Mouse (Mus musculus) small intestine, adult 2 months (tissue): ENCODE results near the gene Glrx5. TPM values are rescaled to one million over a fixed set of nuclear protein-coding genes. Genes with fewer than 3 reads are reported as not detected.
A peak's percentile ranks its signal among the peaks of the same experiment; 100 is the strongest.

Source experiments
- H3K27ac ChIP-seq: fragments of 200-500 bp; 2 replicates; pipeline ENCODE4 v1.5.1; 2012; ENCODE audit warnings: low read depth, low read length, control low read depth, inconsistent platforms; ENCODE audit not compliant: insufficient read depth
- H3K27me3 ChIP-seq: fragments of 200-500 bp; 2 replicates; pipeline ENCODE4 v1.6.1; 2012; ENCODE audit warnings: mild to moderate bottlenecking, moderate library complexity, low read length, inconsistent platforms; ENCODE audit not compliant: control insufficient read depth, insufficient read depth
- H3K36me3 ChIP-seq: fragments of 200-500 bp; 2 replicates; pipeline ENCODE4 v1.6.1; 2012; ENCODE audit warnings: mild to moderate bottlenecking, low read length, control low read depth, inconsistent platforms; ENCODE audit not compliant: control insufficient read depth, insufficient read depth
- H3K4me1 ChIP-seq: fragments of 200-500 bp; 2 replicates; pipeline ENCODE4 v1.6.1; 2012; ENCODE audit warnings: low read length, inconsistent platforms, mixed read lengths; ENCODE audit not compliant: control insufficient read depth, insufficient read depth, insufficient read length
- H3K4me3 ChIP-seq: fragments of 200-500 bp; 2 replicates; pipeline ENCODE4 v1.5.1; 2012; ENCODE audit warnings: low read depth, mild to moderate bottlenecking, control low read depth, inconsistent platforms, low read length, moderate library complexity
- CTCF ChIP-seq: fragments of 200-500 bp; IDR thresholded peaks from 2 replicates; pipeline ENCODE4 v1.5.1; 2012; ENCODE audit warnings: low read depth, mild to moderate bottlenecking, control low read depth, inconsistent platforms, low read length, moderate library complexity, mixed read lengths; ENCODE audit not compliant: insufficient replicate concordance, insufficient read length; ENCODE audit errors: extremely low read depth
- POLR2A ChIP-seq: fragments of 200-500 bp; IDR thresholded peaks from 2 replicates; pipeline ENCODE4 v1.6.1; 2012; ENCODE audit warnings: low read depth, mild to moderate bottlenecking, control low read depth, inconsistent platforms, low read length, moderate library complexity
- WGBS: fragments of 180-500 bp; shearing (Covaris S2); methylation state at CpG from one replicate; pipeline ENCODE4 v1.1.7; 2018; 5-methylcytosine and 5-hydroxymethylcytosine counted together
- polyA plus RNA-seq: library from polyadenylated mRNA; depleted of rRNA; stranded (reverse); fragments of >200 nt; gene quantifications from 2 replicates; pipeline ENCODE4 v1.2.3, GENCODE M21; 2012

Gene Glrx5
- polyA plus RNA-seq, 1 experiment, result 82.0 TPM

DNA sequence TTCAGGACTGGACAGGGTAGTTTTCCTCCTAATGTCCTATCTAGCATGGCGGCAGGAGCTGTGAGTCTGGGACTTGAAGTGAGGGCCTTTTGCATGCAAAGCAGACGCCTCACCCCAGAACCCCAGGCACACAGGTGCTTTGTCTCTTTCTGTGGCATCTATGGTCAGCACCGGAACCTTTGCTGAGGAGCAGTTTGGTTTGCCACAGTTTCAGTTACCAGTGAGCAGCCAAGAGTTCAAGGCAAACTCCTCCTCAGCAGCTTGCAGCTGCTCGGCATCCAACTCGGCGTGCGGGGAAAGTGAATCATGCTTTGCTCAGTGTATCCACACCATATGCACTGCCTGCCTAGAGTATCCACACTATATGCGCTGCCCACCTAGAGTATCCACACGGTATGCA lies 9.7 kb upstream of the Glrx5 start:
- Histone ChIP-seq H3K27ac (no peak overlapping the region), H3K4me3 (no peak overlapping the region), H3K4me1 (no peaks in the 10 kb centered on the region; the same call in 1 of the 2 replicates), H3K36me3 (no peaks in the 10 kb centered on the region), H3K27me3 (no peaks in the 10 kb centered on the region)
- no peak for TF ChIP-seq POLR2A
- no peak for TF ChIP-seq CTCF
- 96% methylated on average over 9 of the region's 9 CpGs for WGBS

DNA sequence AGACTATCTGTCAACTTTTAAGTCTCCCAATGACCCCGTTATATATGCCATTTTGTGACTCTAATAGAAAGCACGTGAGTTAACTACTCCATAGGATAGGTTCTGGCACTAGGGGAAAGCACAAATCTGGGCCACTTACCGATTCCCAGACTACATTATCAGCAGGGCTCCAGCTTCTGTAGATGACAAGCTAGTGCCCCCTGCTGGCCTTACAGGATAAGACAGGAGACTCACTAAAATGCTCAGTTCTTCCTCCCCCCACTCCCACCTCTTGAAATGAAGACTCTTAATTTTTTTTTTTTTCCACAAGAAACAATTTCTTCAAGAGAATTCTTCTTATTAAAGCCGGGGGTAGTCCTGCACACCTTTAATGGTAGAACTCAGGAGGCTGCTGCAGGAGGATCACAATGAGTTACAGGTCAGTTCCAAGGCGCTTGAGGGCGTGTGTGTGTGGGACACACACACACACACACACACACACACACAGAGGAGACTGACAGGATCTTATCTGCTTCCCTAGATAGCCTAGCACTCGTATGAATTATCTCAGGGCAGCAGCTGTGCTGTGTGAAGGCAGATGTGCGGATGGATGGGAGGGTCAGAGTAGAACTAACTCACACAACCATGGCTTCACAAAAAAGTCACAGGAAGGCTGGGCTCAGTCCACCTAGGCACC lies 7.1 kb upstream of the Glrx5 start:
- no peaks in the 10 kb centered on the region; the same call in 1 of the 2 replicates for H3K4me1 ChIP-seq
- H3K27me3 ChIP-seq, result no peaks in the 10 kb centered on the region
- TF ChIP-seq POLR2A (no peak), CTCF (peak; percentile 71; the same call in 1 of the 2 replicates)
- no peak overlapping the region for H3K4me3 ChIP-seq
- 39% methylated on average over 8 of the region's 8 CpGs for WGBS
- H3K27ac ChIP-seq, result no peak overlapping the region
- H3K36me3 ChIP-seq, result peaks cover 7% of the 10 kb centered on the region; the same call in 1 of the 2 replicates

DNA sequence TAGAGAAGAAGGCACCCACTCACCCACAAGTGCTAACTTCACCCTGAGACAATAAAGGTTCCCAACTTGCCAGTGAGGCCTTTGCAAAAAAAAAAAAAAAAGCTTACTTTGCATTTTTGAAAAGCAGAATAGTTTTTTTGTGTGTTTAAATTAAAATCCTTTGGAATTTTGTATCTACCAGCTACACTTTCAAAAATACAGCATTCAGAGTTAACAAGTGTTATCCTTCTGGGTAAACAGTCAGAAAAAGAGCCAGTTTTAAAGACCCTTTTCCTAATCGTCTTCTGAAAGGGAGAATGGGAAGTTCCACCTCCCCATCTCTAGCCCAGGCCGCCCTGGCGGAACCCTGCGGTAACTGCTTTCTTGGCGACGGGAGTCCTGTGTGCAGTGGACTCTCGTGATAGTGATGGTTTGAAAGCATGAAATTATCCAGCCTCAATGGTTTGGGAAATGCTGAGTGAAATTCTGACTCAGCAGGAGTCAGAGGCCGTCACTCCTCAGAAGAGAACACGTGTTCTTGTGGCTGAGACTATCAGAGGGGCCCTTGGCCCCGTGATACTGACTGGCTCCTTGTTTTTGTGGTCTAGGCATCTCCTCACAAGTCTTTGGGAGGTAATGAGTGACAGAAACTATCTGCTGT lies 6.4 kb upstream of the Glrx5 start:
- H3K4me1 ChIP-seq, result peaks cover 3% of the 10 kb centered on the region; the same call in 1 of the 2 replicates
- TF ChIP-seq CTCF (no peak), POLR2A (no peak)
- H3K27me3 ChIP-seq, result no peaks in the 10 kb centered on the region
- H3K4me3 ChIP-seq, result no peak overlapping the region
- 78% methylated on average over 10 of the region's 10 CpGs for WGBS
- H3K27ac ChIP-seq, result no peak overlapping the region
- peaks cover 7% of the 10 kb centered on the region; the same call in 1 of the 2 replicates for H3K36me3 ChIP-seq

- H3K36me3 ChIP-seq, result peaks cover 7% of the 10 kb centered on the region; the same call in 1 of the 2 replicates
- H3K4me1 ChIP-seq, result peaks cover 6% of the 10 kb centered on the region; the same call in 1 of the 2 replicates
- 25% methylated on average over 15 of the region's 15 CpGs for WGBS
- no peak overlapping the region for H3K27ac ChIP-seq
- H3K27me3 ChIP-seq, result no peaks in the 10 kb centered on the region
- TF ChIP-seq POLR2A (no peak), CTCF (peak; percentile 84)
- H3K4me3 ChIP-seq, result no peak overlapping the region
Observed at GRCm38 (mm10) chr12:105027323-105027991, 5.0 kb upstream of the Glrx5 start.

- no peak overlapping the region for H3K27ac ChIP-seq
- H3K4me1 ChIP-seq, result peaks cover 17% of the 10 kb centered on the region
- no peak overlapping the region for H3K4me3 ChIP-seq
- no peak for TF ChIP-seq CTCF
- TF ChIP-seq POLR2A, result no peak
- no peaks in the 10 kb centered on the region for H3K27me3 ChIP-seq
- WGBS, result 77% methylated on average over 9 of the region's 9 CpGs
- peaks cover 7% of the 10 kb centered on the region; the same call in 1 of the 2 replicates for H3K36me3 ChIP-seq
Observed at GRCm38 (mm10) chr12:105029890-105030289, 2.6 kb upstream of the Glrx5 start.

- TF ChIP-seq CTCF (no peak), POLR2A (no peak)
- Histone ChIP-seq H3K4me1 (peaks cover 21% of the 10 kb centered on the region), H3K27ac (peak overlapping the region; percentile 10; the same call in 1 of the 2 replicates), H3K36me3 (peaks cover 7% of the 10 kb centered on the region; the same call in 1 of the 2 replicates), H3K4me3 (peak overlapping the region; percentile 79), H3K27me3 (no peaks in the 10 kb centered on the region)
- WGBS, result 4% methylated on average over 37 of the region's 37 CpGs
Observed at GRCm38 (mm10) chr12:105031081-105032058, 1.1 kb upstream of the Glrx5 start.
